Mouse (Mus musculus): ENCODE results near the gene Aars. TPM values are rescaled to one million over a fixed set of nuclear protein-coding genes. Genes with fewer than 3 reads are reported as not detected.
"Not testable (repeated sequence)": the region's sequence is repeated elsewhere in the genome, so short reads cannot be mapped to it uniquely, and the experiment has no call there.

Gene Aars
- total RNA-seq, 1 experiment from 2014 or later = 19.9 TPM

GRCm38 (mm10) chr8:111090126-111090525, 57.2 kb downstream of the Aars start:
- peak; percentile 66 for ATAC-seq (ENCODE audit: extremely low read depth, insufficient number of reproducible peaks, low FRiP score, poor library complexity, severe bottlenecking)

DNA sequence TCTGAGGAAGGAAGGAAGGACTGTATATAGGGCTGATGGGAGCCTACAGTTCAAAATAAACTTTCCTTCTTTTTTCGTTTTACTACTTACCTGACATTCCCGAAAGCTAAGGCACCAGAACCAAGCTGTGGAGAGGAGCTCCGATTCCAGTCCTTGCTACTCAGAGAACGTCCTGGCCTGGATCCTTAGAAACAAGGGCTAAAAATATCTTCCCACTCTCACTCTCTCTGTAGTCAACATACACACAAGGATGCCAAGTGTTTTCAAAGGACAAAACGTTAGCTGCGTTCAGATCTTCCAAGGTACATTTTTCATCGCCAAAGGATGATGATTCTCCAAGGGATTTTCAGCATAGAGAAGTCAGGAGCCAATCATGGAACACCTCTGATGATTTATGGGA, 58.8 kb downstream of the Aars start:
- ATAC-seq (ENCODE audit: extremely low read depth, insufficient number of reproducible peaks, low FRiP score, poor library complexity, severe bottlenecking) = no peak

DNA sequence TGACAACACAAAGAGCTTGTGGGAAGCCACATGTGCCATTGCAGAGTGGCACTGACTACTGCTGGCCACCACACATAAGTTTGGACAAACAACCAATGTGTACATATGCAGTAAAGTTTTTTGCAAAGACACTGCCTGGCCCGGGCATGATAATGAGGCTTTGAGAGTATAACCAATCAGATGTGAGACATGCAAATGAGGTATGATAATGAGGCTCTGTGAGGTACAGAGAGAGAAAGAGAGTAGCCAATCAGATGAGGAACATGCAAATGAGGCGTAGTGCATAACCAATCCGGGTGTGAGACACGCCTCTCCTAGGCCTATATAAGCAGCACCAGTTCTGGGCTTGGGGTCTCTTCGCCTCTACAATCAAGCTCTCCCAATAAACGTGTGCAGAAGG, 59.4 kb downstream of the Aars start, which contains the start of gene Clec18a:
TSS of gene Clec18a (minus strand) at position 101 of the 400 bp plus-strand sequence.
- not testable (repeated sequence) for ATAC-seq (ENCODE audit: extremely low read depth, insufficient number of reproducible peaks, low FRiP score, poor library complexity, severe bottlenecking)

DNA sequence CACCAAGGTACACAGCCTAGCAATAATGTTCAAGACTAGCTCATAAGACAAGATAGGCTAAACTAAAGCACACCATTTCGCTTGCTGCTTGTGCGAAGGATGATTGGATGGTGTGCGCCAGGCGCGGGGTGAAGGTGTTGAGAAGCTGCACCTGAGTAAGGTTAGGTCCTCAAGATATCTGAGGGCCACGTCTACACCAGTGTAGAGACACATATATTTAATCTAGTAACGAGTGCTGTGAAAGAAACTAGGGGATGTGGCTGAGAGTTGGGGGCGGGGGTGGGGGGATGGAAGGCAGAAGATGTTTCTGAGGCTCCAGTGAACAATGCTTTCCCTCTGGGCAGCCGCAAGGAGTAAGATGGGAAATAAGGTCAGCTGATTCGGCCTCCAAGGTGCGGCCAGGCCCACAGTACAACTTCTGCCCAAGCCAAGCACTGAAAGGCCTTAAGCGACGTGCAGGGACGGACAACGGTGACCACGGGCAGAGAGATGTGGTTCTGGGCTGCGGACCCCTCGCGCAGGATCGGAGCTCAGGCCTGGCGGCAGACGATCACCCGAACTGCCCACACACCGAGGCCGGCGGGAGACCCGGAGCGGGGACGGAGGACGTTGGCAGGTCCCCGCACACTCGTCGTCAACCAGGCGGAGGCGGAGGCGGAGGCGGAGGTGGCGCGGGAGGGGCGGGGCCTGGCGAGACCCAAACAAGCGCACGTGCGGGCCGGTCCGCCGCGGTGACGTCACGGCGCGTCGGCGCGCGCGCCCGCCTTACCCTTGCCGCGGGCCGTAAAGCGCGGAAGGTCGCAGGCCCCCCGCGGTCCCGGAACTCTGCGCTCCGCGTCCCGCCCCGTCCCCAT, 61.1 kb downstream of the Aars start, which contains the start of gene Pdpr:
TSS of gene Pdpr (plus strand) at position 766 of the 854 bp plus-strand sequence.
- ATAC-seq (ENCODE audit: extremely low read depth, insufficient number of reproducible peaks, low FRiP score, poor library complexity, severe bottlenecking) = peak; percentile 76

GRCm38 (mm10) chr8:111094719-111095302, 61.9 kb downstream of the Aars start:
- peak; percentile 18; the same call in 1 of the 2 replicates for ATAC-seq (ENCODE audit: extremely low read depth, insufficient number of reproducible peaks, low FRiP score, poor library complexity, severe bottlenecking)

Other genes with a start within 250 kb of the Aars start
- gene Il34, start 227.2 kb upstream of the Aars start, total RNA-seq (2017) = not detected in 2 replicates
- gene Cog4, start 186.5 kb upstream of the Aars start, total RNA-seq (2017) = 53.1 and 57.5 TPM in 2 replicates
- 109 and 110 TPM in 2 replicates for gene Sf3b3, start 186.4 kb upstream of the Aars start, total RNA-seq (2017)
- 9.3 and 9.8 TPM in 2 replicates for gene Fuk, start 130.7 kb upstream of the Aars start, total RNA-seq (2017)
- 3.1 and 6.3 TPM in 2 replicates for gene St3gal2, start 113.2 kb upstream of the Aars start, total RNA-seq (2017)
- gene Ddx19a, start 35.3 kb upstream of the Aars start, total RNA-seq (2017) = 21.4 and 21.6 TPM in 2 replicates
- 10.5 and 11.5 TPM in 2 replicates for gene Ddx19b, start 1.4 kb upstream of the Aars start, total RNA-seq (2017)
- gene Exosc6, start 23.2 kb downstream of the Aars start, total RNA-seq (2017) = 9.5 and 9.8 TPM in 2 replicates
- not detected in 2 replicates for gene Clec18a, start 59.3 kb downstream of the Aars start, total RNA-seq (2017)
- 21.0 and 23.5 TPM in 2 replicates for gene Pdpr, start 61.5 kb downstream of the Aars start, total RNA-seq (2017)
- gene Glg1, start 226.1 kb downstream of the Aars start, total RNA-seq (2017) = 51.2 and 67.6 TPM in 2 replicates

Data from neutrophil, adult 5-6 weeks (primary cell).